Mouse (Mus musculus): ENCODE results near the gene Plpp3.
A peak's percentile ranks its signal among the peaks of the same experiment; 100 is the strongest.
"Not testable (repeated sequence)": the region's sequence is repeated elsewhere in the genome, so short reads cannot be mapped to it uniquely, and the experiment has no call there.

Plpp3 gene

GRCm38 (mm10) chr4:105253453-105254341 is 96.5 kb downstream of the Plpp3 start:
- DNase-seq (ENCODE audit: inconsistent age in 2 of 2, low spot score in 1 of 2), result peak in 1 of 2 experiments; percentile 63

GRCm38 (mm10) chr4:105254365-105254764 is 97.2 kb downstream of the Plpp3 start:
- no peak for DNase-seq (ENCODE audit: inconsistent age in 2 of 2, low spot score in 1 of 2)

GRCm38 (mm10) chr4:105255185-105255584 is 98.0 kb downstream of the Plpp3 start:
- no peak for DNase-seq (ENCODE audit: inconsistent age in 2 of 2, low spot score in 1 of 2)

GRCm38 (mm10) chr4:105257667-105258560 is 100.8 kb downstream of the Plpp3 start:
- peak in 1 of 2 experiments; percentile 85 for DNase-seq (ENCODE audit: inconsistent age in 2 of 2, low spot score in 1 of 2)

- DNase-seq (ENCODE audit: inconsistent age in 2 of 2, low spot score in 1 of 2), result no peak
Measured at GRCm38 (mm10) chr4:105260385-105260784, 103.2 kb downstream of the Plpp3 start.

- peak; percentile 56 to 87 for DNase-seq (ENCODE audit: inconsistent age in 2 of 2, low spot score in 1 of 2)
Measured at GRCm38 (mm10) chr4:105260893-105261769, 104.0 kb downstream of the Plpp3 start.

- peak; percentile 35 to 60 for DNase-seq (ENCODE audit: inconsistent age in 2 of 2, low spot score in 1 of 2)
Measured at GRCm38 (mm10) chr4:105262358-105262757, 105.2 kb downstream of the Plpp3 start.

- DNase-seq (ENCODE audit: inconsistent age in 2 of 2, low spot score in 1 of 2), result no peak
Measured at GRCm38 (mm10) chr4:105263600-105263999, 106.5 kb downstream of the Plpp3 start.

GRCm38 (mm10) chr4:105265041-105265440 is 107.9 kb downstream of the Plpp3 start:
- DNase-seq (ENCODE audit: inconsistent age in 2 of 2, low spot score in 1 of 2), result no peak

- no peak for DNase-seq (ENCODE audit: inconsistent age in 2 of 2, low spot score in 1 of 2)
Measured at GRCm38 (mm10) chr4:105265678-105266077, 108.5 kb downstream of the Plpp3 start.

- DNase-seq (ENCODE audit: inconsistent age in 2 of 2, low spot score in 1 of 2), result no peak
Measured at GRCm38 (mm10) chr4:105268202-105268730, 111.1 kb downstream of the Plpp3 start.

GRCm38 (mm10) chr4:105269398-105269797 is 112.3 kb downstream of the Plpp3 start:
- DNase-seq (ENCODE audit: inconsistent age in 2 of 2, low spot score in 1 of 2), result not testable (repeated sequence)

GRCm38 (mm10) chr4:105271166-105271565 is 114.0 kb downstream of the Plpp3 start:
- no peak for DNase-seq (ENCODE audit: inconsistent age in 2 of 2, low spot score in 1 of 2)

GRCm38 (mm10) chr4:105273034-105273433 is 115.9 kb downstream of the Plpp3 start:
- no peak for DNase-seq (ENCODE audit: inconsistent age in 2 of 2, low spot score in 1 of 2)

GRCm38 (mm10) chr4:105273486-105273885 is 116.3 kb downstream of the Plpp3 start:
- no peak for DNase-seq (ENCODE audit: inconsistent age in 2 of 2, low spot score in 1 of 2)

GRCm38 (mm10) chr4:105275616-105276015 is 118.5 kb downstream of the Plpp3 start:
- no peak for DNase-seq (ENCODE audit: inconsistent age in 2 of 2, low spot score in 1 of 2)

- no peak for DNase-seq (ENCODE audit: inconsistent age in 2 of 2, low spot score in 1 of 2)
Measured at GRCm38 (mm10) chr4:105276062-105276795, 119.1 kb downstream of the Plpp3 start.

GRCm38 (mm10) chr4:105278161-105278560 is 121.0 kb downstream of the Plpp3 start:
- DNase-seq (ENCODE audit: inconsistent age in 2 of 2, low spot score in 1 of 2), result no peak

GRCm38 (mm10) chr4:105278571-105279410 is 121.6 kb downstream of the Plpp3 start:
- no peak for DNase-seq (ENCODE audit: inconsistent age in 2 of 2, low spot score in 1 of 2)
